Mouse (Mus musculus) heart, embryonic 15.5 days (tissue): ENCODE results near the gene Trim40. TPM values are rescaled to one million over a fixed set of nuclear protein-coding genes. Genes with fewer than 3 reads are reported as not detected.

ENCODE experiments used
- ATAC-seq: fragments of 200-750 bp; cut with Nextera tagmentation; replicated peaks from 2 replicates; pipeline ENCODE4 v1.8.0; 2017; ENCODE audit warnings: low read depth, moderate TSS enrichment; ENCODE audit not compliant: insufficient number of reproducible peaks, insufficient read depth, low FRiP score
- H3K27ac ChIP-seq: fragments of 300-500 bp; sonication (generic); 2 replicates; pipeline ENCODE4 v1.5.1; 2015; ENCODE audit warnings: mild to moderate bottlenecking, inconsistent platforms
- H3K27me3 ChIP-seq: fragments of 300-500 bp; sonication (generic); 2 replicates; pipeline ENCODE4 v1.6.1; 2015; ENCODE audit warnings: inconsistent platforms
- H3K36me3 ChIP-seq: fragments of 300-500 bp; sonication (generic); 2 replicates; pipeline ENCODE4 v1.6.1; 2015; ENCODE audit warnings: mild to moderate bottlenecking, inconsistent platforms
- H3K4me1 ChIP-seq: fragments of 300-500 bp; sonication (generic); replicated peaks from 2 replicates; pipeline ENCODE4 v1.6.1; 2015; ENCODE audit warnings: inconsistent platforms
- H3K4me2 ChIP-seq: fragments of 300-500 bp; sonication (generic); 2 replicates; pipeline ENCODE4 v1.6.1; 2015; ENCODE audit warnings: inconsistent platforms, mild to moderate bottlenecking, moderate library complexity
- H3K4me3 ChIP-seq: fragments of 300-500 bp; sonication (generic); 2 replicates; pipeline ENCODE4 v1.5.1; 2015; ENCODE audit warnings: mild to moderate bottlenecking, inconsistent platforms
- H3K9ac ChIP-seq: fragments of 300-500 bp; sonication (generic); 2 replicates; pipeline ENCODE4 v1.6.1; 2015; ENCODE audit warnings: mild to moderate bottlenecking, inconsistent platforms
- H3K9me3 ChIP-seq: fragments of 300-500 bp; sonication (generic); replicated peaks from 2 replicates; pipeline ENCODE4 v1.6.1; 2016; ENCODE audit warnings: inconsistent platforms
- WGBS: fragments of 180-500 bp; shearing (Covaris S2); methylation state at CpG from one replicate; pipeline ENCODE4 v1.1.7; 2015; ENCODE audit warnings: mixed read lengths; 5-methylcytosine and 5-hydroxymethylcytosine counted together
- polyA plus RNA-seq: library from polyadenylated mRNA; unstranded; fragments of >200 nt; fragmentation: Nextera tagmentation; extraction: Ambion mirVana; gene quantifications from 2 replicates; pipeline ENCODE4 v1.2.1, GENCODE M21; 2015

Trim40 gene
- polyA plus RNA-seq, 1 experiment from 2014 or later, result not detected

- WGBS, result 77% methylated on average over 5 of the region's 5 CpGs
- ATAC-seq, result no peak
- peaks cover 23% of the 10 kb centered on the region for H3K4me1 ChIP-seq
- H3K27me3 ChIP-seq, result 0 out of 2 replicates have a peak, but pooled peaks cover under 1% of the 10 kb centered on the region
- H3K27ac ChIP-seq, result no peak overlapping the region
- H3K9ac ChIP-seq, result no peak overlapping the region
- 0 out of 2 replicates have a peak, but pooled peaks cover 5% of the 10 kb centered on the region for H3K36me3 ChIP-seq
- no peak overlapping the region for H3K4me3 ChIP-seq
- H3K9me3 ChIP-seq, result no peaks in the 10 kb centered on the region
- no peak overlapping the region for H3K4me2 ChIP-seq
Observed at GRCm38 (mm10) chr17:36839001-36839400, 50.9 kb downstream of the Trim40 start.

DNA sequence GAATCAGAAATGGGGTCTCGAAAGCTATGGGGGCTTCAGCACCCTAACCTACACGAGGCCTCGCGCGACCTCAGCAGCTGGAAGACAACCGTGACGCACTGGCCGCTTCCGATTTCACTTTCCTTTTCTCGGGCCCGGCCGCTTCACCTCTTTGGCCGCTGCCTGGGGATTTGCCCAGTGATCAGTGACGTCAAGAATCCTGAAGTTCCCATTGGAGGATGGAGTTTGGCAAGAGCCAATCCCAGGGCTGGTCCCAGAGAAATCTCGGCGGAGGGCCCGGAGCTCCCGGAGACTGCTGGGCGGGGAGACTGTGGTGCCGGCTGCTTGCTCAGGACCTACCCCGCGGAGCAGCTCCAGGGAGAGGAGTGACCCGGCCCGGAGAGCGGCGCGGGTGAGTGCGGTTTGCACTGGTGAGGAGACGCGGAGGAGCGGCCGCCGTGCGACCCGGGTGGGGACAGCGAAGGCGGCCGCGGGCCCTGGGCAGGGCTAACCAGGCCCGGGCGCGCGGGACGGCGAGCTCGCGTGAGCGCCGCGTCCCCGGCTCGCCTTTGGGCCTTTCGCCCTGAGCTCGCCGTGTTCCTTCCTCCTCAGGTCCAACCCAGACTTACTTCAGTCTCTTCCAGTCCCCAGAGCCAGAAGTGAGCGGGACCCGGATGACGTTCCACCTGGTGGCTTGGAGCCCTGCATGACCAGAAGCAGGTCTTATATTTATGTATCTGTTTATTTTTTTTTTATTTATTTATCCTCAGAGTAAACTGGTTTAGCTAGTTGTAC is 52.9 kb downstream of the Trim40 start, which contains the start of gene Trim26:
Gene Trim26, plus strand, starts transcription at position 261 of the 774 bp plus-strand sequence.
- peak within 1 kb of the TSS; percentile 69 for H3K4me2 ChIP-seq
- H3K36me3 ChIP-seq, result 0 out of 2 replicates have a peak, but pooled peaks cover 5% of the 10 kb centered on the region
- no peaks in the 10 kb centered on the region for H3K9me3 ChIP-seq
- peak within 1 kb of the TSS; percentile 73 for H3K4me3 ChIP-seq
- H3K4me1 ChIP-seq, result peaks cover 14% of the 10 kb centered on the region
- 0 out of 2 replicates have a peak, but pooled peaks cover 2% of the 10 kb centered on the region for H3K27me3 ChIP-seq
- peak within 1 kb of the TSS; percentile 96 for H3K27ac ChIP-seq
- peak within 1 kb of the TSS; percentile 84 for H3K9ac ChIP-seq
- WGBS, result under 1% methylated on average over 58 of the region's 58 CpGs
- peak; percentile 98 for ATAC-seq

DNA sequence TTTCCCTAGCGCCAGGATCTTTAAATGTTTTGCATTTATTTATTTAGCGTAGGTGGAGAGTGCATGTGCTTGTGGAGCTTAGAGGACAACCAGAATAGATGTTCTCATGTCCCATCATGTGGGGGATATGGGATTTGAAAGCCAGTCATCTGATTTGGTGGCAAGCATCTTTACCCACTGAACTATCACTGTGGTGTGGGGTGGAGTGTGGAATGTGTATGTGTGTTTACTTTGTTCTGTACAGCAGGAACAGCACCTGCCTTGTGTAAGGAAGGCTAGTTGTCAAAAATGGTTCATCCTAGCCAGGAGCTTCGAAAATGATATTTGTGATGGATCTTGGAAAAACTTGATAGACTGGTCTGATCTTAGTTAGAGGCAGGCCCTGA is 53.5 kb downstream of the Trim40 start:
- no peak for ATAC-seq
- peaks cover 14% of the 10 kb centered on the region for H3K4me1 ChIP-seq
- 0 out of 2 replicates have a peak, but pooled peaks cover 5% of the 10 kb centered on the region for H3K36me3 ChIP-seq
- peak overlapping the region; percentile 73 for H3K4me3 ChIP-seq
- H3K9ac ChIP-seq, result peak overlapping the region; percentile 37
- 22% methylated on average over 3 of the region's 3 CpGs for WGBS
- peak overlapping the region; percentile 69 for H3K4me2 ChIP-seq
- H3K9me3 ChIP-seq, result no peaks in the 10 kb centered on the region
- H3K27me3 ChIP-seq, result 0 out of 2 replicates have a peak, but pooled peaks cover 2% of the 10 kb centered on the region
- H3K27ac ChIP-seq, result peak overlapping the region; percentile 96

DNA sequence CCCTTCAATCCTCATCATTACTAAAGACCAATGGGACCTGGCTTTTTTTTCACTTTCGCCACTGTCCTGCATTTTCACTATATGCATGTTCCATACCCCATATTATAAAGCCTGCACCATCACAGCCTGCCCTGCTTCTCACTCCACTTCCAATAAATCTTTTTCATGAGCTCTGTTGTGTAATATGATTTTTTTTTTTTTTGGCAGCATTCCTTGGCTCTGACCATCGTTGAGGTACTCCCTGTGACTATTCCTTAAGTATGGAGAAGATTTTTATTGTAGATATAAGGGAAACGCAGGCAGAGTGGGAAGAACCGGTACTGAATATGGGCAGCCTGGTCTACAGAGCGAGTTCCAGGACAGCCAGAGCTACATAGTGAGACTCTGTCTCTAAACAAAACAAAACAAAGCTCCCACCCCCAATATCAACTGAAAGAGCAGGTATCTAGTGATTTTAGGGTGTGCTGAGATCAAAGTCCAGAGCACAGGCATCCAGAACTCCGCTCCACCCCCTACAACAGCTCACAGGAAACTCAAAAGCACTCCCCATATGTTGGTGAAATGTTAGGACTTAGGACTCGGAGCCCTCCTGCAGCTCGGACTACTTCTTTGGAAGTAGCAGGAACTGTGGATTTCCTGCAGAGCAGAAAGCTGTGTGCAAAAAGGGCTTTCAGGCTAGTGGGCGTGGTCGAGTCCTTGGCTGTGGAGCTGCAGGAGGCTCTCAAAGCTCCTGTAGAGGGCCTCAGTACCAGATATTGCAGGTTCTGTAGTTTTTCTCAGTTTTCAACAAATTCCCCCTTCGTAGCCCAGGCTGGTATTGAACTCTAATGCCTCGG is 54.1 kb downstream of the Trim40 start:
- Histone ChIP-seq H3K9ac (peak overlapping the region; percentile 37; the same call in 1 of the 2 replicates), H3K36me3 (0 out of 2 replicates have a peak, but pooled peaks cover 5% of the 10 kb centered on the region), H3K27ac (peak overlapping the region; percentile 96), H3K4me2 (peak overlapping the region; percentile 69), H3K9me3 (no peaks in the 10 kb centered on the region), H3K4me3 (peak overlapping the region; percentile 73), H3K4me1 (peaks cover 14% of the 10 kb centered on the region), H3K27me3 (0 out of 2 replicates have a peak, but pooled peaks cover 2% of the 10 kb centered on the region)
- WGBS, result 28% methylated on average over 12 of the region's 12 CpGs
- ATAC-seq, result no peak

DNA sequence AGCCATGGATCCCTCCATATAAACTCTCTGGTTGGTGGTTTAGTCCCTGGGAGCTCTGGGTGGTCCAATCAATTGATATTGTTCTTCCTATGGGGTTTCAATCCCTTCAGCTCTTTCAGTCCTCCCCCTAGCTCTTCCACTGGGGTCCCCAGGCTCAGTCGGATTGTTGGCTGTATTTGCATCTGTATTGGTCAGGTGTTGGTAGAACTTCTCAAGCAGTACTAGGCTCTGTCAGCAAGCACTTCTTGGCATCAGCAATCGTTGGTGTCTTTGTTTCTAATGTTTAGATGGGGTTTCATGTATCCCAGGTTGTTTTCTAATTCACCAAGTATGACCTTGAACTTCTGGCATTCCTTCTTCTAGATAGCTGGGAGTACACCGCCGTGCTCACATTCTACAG is 57.2 kb downstream of the Trim40 start:
- no peak for ATAC-seq
- Histone ChIP-seq H3K9ac (no peak overlapping the region), H3K36me3 (no peaks in the 10 kb centered on the region), H3K4me3 (no peak overlapping the region), H3K9me3 (no peaks in the 10 kb centered on the region), H3K27ac (no peak overlapping the region), H3K4me2 (no peak overlapping the region), H3K27me3 (peaks cover 8% of the 10 kb centered on the region), H3K4me1 (peaks cover 10% of the 10 kb centered on the region)
- WGBS, result 47% methylated on average over 4 of the region's 4 CpGs

Other genes with a start within 250 kb of the Trim40 start
- not detected in 2 replicates for gene H2-M9, start 247.5 kb downstream of the Trim40 start, polyA plus RNA-seq
- gene H2-M1, start 217.9 kb downstream of the Trim40 start, polyA plus RNA-seq, result not detected in 2 replicates
- gene H2-M10.5, start 117.2 kb downstream of the Trim40 start, polyA plus RNA-seq, result not detected in 2 replicates
- not detected in 2 replicates for gene H2-M10.6, start 78.0 kb downstream of the Trim40 start, polyA plus RNA-seq
- gene Trim26, start 53.0 kb downstream of the Trim40 start, polyA plus RNA-seq, result 17.7 and 25.0 TPM in 2 replicates
- gene Trim15, start 22.9 kb downstream of the Trim40 start, polyA plus RNA-seq, result 0.06 and 0.13 TPM in 2 replicates
- gene Trim10, start 20.5 kb downstream of the Trim40 start, polyA plus RNA-seq, result 9.5 and 14.1 TPM in 2 replicates
- not detected in 2 replicates for gene Trim31, start 8.0 kb upstream of the Trim40 start, polyA plus RNA-seq
- 0.33 and 0.48 TPM in 2 replicates for gene Rnf39, start 52.8 kb upstream of the Trim40 start, polyA plus RNA-seq
- 73.1 and 81.3 TPM in 2 replicates for gene Ppp1r11, start 61.6 kb upstream of the Trim40 start, polyA plus RNA-seq
- gene Znrd1, start 68.4 kb upstream of the Trim40 start, polyA plus RNA-seq, result 41.2 and 47.4 TPM in 2 replicates
- 6.2 and 7.4 TPM in 2 replicates for gene Znrd1as, start 68.5 kb upstream of the Trim40 start, polyA plus RNA-seq
- gene 2410137M14Rik, start 91.1 kb upstream of the Trim40 start, polyA plus RNA-seq, result not detected in 2 replicates
- 0.34 and 0.49 TPM in 2 replicates for gene H2-M5, start 99.4 kb upstream of the Trim40 start, polyA plus RNA-seq
- gene Zfp57, start 111.0 kb upstream of the Trim40 start, polyA plus RNA-seq, result 32.4 and 40.4 TPM in 2 replicates
- 0.13 TPM in 1 of 2 replicates, not detected in the other for gene Mog, start 133.3 kb upstream of the Trim40 start, polyA plus RNA-seq
- 4.6 and 5.6 TPM in 2 replicates for gene Gabbr1, start 155.8 kb upstream of the Trim40 start, polyA plus RNA-seq
- gene Olfr90, start 198.4 kb upstream of the Trim40 start, polyA plus RNA-seq, result not detected in 2 replicates
- not detected in 2 replicates for gene Olfr91, start 208.2 kb upstream of the Trim40 start, polyA plus RNA-seq
- not detected in 2 replicates for gene Olfr92, start 230.0 kb upstream of the Trim40 start, polyA plus RNA-seq